Mouse (Mus musculus): ENCODE data around the gene Slc50a1. TPM values are rescaled to one million over a fixed set of nuclear protein-coding genes. Genes with fewer than 3 reads are reported as not detected.
A peak's percentile ranks its signal among the peaks of the same experiment; 100 is the strongest.

The Slc50a1 gene
- 58.5 and 60.2 TPM in 2 replicates for polyA plus RNA-seq (2014; fragmentation: Nextera tagmentation; extraction: Ambion mirVana)

DNA sequence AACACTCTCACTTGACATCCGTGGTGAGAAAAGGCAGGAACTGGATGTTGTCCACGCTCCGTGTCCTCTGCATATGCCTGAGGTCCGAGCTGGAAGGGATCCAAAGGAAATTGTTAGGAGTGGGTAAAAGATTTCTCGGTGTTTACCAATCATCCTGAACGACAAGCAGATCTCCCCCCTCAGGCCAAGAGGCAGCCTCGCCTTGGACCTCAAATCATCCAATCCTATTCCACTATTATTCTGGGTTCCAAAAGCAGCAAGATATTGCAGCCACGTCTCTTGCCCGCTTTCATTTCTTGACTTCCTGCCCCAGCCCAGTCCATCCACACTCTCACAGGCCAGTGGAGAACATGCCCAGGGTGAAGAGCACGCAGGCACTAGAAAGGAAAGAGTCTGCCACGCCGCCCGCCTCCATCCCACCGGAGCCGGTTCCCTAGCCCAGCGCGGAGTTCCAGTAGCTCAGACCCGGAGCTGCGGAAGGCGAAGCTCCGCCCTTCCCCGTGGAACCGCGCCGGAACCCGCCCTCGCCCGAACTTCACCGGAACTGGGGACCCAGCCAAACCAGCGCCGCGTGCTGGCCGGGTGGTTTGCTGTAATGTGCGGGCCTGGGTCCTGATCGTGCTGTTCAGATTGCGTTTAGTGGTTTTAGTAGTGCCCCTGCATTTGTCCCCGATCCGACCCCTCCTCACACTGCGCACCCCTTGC is at the start of gene Slc50a1:
TSS of gene Slc50a1 (minus strand) at position 520 of the 705 bp plus-strand sequence.
- peaks cover 32% of the 10 kb centered on the region for H3K36me3 ChIP-seq (ENCODE audit: insufficient read depth)
- peaks cover 13% of the 10 kb centered on the region for H3K4me1 ChIP-seq (ENCODE audit: insufficient read depth)
- ATAC-seq (ENCODE audit: insufficient read depth): peak; percentile 45
- peak within 1 kb of the TSS; percentile 77 for H3K4me2 ChIP-seq
- H3K27ac ChIP-seq (ENCODE audit: low read depth): peak within 1 kb of the TSS; percentile 89
- DNase-seq: peak; percentile 87
- peak; percentile 53 for TF ChIP-seq CTCF (IDR thresholded peaks at IDR 0.05; ENCODE audit: low read depth)
- H3K9ac ChIP-seq: peak within 1 kb of the TSS; percentile 69
- H3K9me3 ChIP-seq (ENCODE audit: low read depth, low read length): no peaks in the 10 kb centered on the region
- no peaks in the 10 kb centered on the region for H3K27me3 ChIP-seq (ENCODE audit: insufficient read depth, low read length)
- WGBS: 2% methylated on average over 39 of the region's 39 CpGs
- peak within 1 kb of the TSS; percentile 55 for H3K4me3 ChIP-seq (ENCODE audit: low read depth, low read length)

DNA sequence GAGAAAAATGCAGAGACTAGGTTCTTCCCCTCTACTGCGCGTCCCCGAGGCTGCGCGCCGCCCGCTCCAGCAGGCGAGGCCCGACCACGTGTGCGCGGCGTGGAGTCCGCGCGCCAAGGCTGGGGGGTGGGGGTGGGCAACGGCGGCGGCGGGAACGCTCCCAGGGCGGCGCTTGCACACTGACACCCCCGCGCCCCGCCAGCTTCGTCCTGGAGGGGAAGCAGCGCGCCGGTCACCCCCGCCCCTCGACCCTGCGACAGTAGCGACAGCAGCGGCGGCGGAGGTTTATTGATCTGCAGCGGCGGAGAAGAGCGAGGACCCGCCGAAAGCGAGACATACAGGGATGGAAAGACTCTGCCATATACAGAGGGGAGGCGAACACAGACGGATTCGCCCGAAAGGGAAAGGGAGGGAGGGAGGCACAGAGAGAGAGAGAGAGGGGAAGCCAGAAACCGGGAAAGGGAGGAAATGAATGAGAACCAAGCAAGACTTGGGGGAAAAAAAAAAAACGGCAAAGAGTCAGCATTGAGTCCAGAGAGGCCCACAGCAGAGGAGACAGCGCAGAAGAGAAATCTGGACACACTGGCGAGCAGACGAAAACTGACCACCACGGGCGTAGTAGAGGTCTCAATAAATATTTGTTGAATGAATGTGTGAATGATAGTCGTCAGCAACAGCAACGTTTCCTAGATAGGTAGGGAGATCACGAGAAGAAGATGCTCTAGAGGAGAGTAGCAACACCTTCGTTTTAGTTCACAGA is 49.4 kb upstream of the Slc50a1 start:
- Histone ChIP-seq H3K27me3 (ENCODE audit: insufficient read depth, low read length) (peaks cover 55% of the 10 kb centered on the region), H3K4me3 (ENCODE audit: low read depth, low read length) (peak overlapping the region; percentile 61), H3K9me3 (ENCODE audit: low read depth, low read length) (no peaks in the 10 kb centered on the region), H3K36me3 (ENCODE audit: insufficient read depth) (no peaks in the 10 kb centered on the region), H3K27ac (ENCODE audit: low read depth) (no peak overlapping the region), H3K9ac (peak overlapping the region; percentile 29), H3K4me2 (peak overlapping the region; percentile 98), H3K4me1 (ENCODE audit: insufficient read depth) (peaks cover 37% of the 10 kb centered on the region)
- 1% methylated on average over 58 of the region's 58 CpGs for WGBS
- no peak for TF ChIP-seq CTCF (IDR thresholded peaks at IDR 0.05; ENCODE audit: low read depth)
- ATAC-seq (ENCODE audit: insufficient read depth) (no peak), DNase-seq (peak; percentile 54)

- no peak for DNase-seq
Measured at GRCm38 (mm10) chr3:89318971-89319590, 48.7 kb upstream of the Slc50a1 start.

DNA sequence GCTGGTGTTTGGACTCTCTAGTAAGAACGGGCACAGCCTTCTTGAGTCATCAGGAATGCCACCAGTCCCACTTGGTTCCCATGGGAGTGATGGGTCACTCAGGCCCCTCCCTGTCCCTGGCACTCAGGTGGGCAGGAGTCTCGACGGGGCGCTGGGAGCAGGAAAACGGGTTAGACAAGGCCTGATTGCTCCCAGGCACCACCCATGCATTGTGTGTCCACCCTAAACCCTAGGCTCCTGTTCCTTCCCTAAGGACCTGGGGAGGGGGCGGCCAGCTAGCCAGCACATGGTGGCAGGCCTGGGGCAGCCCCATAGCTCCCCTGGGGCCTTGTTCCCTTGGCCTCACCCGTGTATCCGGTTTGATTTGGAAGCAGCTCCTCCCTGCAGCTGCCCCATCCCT is 47.9 kb upstream of the Slc50a1 start:
- Histone ChIP-seq H3K27me3 (ENCODE audit: insufficient read depth, low read length) (peaks cover 55% of the 10 kb centered on the region), H3K9me3 (ENCODE audit: low read depth, low read length) (no peaks in the 10 kb centered on the region), H3K9ac (no peak overlapping the region), H3K4me1 (ENCODE audit: insufficient read depth) (peaks cover 37% of the 10 kb centered on the region), H3K4me3 (ENCODE audit: low read depth, low read length) (no peak overlapping the region), H3K4me2 (no peak overlapping the region), H3K27ac (ENCODE audit: low read depth) (no peak overlapping the region), H3K36me3 (ENCODE audit: insufficient read depth) (no peaks in the 10 kb centered on the region)
- ATAC-seq (ENCODE audit: insufficient read depth) (no peak), DNase-seq (no peak)
- 75% methylated on average over 8 of the region's 8 CpGs for WGBS
- TF ChIP-seq CTCF (IDR thresholded peaks at IDR 0.05; ENCODE audit: low read depth): no peak

More at GRCm38 (mm10) chr3:89318971-89319590, 48.7 kb upstream of the Slc50a1 start:
- no peaks in the 10 kb centered on the region for H3K36me3 ChIP-seq (ENCODE audit: insufficient read depth)
- H3K9me3 ChIP-seq (ENCODE audit: low read depth, low read length): no peaks in the 10 kb centered on the region
- peaks cover 55% of the 10 kb centered on the region for H3K27me3 ChIP-seq (ENCODE audit: insufficient read depth, low read length)
- no peak overlapping the region for H3K27ac ChIP-seq (ENCODE audit: low read depth)
- ATAC-seq (ENCODE audit: insufficient read depth): no peak
- H3K4me3 ChIP-seq (ENCODE audit: low read depth, low read length): peak overlapping the region; percentile 61
- TF ChIP-seq CTCF (IDR thresholded peaks at IDR 0.05; ENCODE audit: low read depth): no peak
- 13% methylated on average over 21 of the region's 21 CpGs for WGBS
- peaks cover 37% of the 10 kb centered on the region for H3K4me1 ChIP-seq (ENCODE audit: insufficient read depth)
- peak overlapping the region; percentile 29 for H3K9ac ChIP-seq
- H3K4me2 ChIP-seq: peak overlapping the region; percentile 98

- no peak for TF ChIP-seq CTCF (IDR thresholded peaks at IDR 0.05; ENCODE audit: low read depth)
- H3K9me3 ChIP-seq (ENCODE audit: low read depth, low read length): no peaks in the 10 kb centered on the region
- H3K4me1 ChIP-seq (ENCODE audit: insufficient read depth): peaks cover 36% of the 10 kb centered on the region
- 61% methylated on average over 6 of the region's 6 CpGs for WGBS
- no peak overlapping the region for H3K27ac ChIP-seq (ENCODE audit: low read depth)
- no peaks in the 10 kb centered on the region for H3K36me3 ChIP-seq (ENCODE audit: insufficient read depth)
- ATAC-seq (ENCODE audit: insufficient read depth) (no peak), DNase-seq (no peak)
- H3K4me3 ChIP-seq (ENCODE audit: low read depth, low read length): no peak overlapping the region
- H3K27me3 ChIP-seq (ENCODE audit: insufficient read depth, low read length): peaks cover 48% of the 10 kb centered on the region
- H3K9ac ChIP-seq: no peak overlapping the region
- H3K4me2 ChIP-seq: peak overlapping the region; percentile 77; the same call in 1 of the 2 replicates
Measured at GRCm38 (mm10) chr3:89317246-89317645, 46.9 kb upstream of the Slc50a1 start.

GRCm38 (mm10) chr3:89316833-89317232 is 46.5 kb upstream of the Slc50a1 start:
- H3K4me1 ChIP-seq (ENCODE audit: insufficient read depth): peaks cover 32% of the 10 kb centered on the region
- H3K27me3 ChIP-seq (ENCODE audit: insufficient read depth, low read length): peaks cover 44% of the 10 kb centered on the region
- H3K9me3 ChIP-seq (ENCODE audit: low read depth, low read length): no peaks in the 10 kb centered on the region
- peak overlapping the region; percentile 77 for H3K4me2 ChIP-seq
- ATAC-seq (ENCODE audit: insufficient read depth) (peak; percentile 16), DNase-seq (peak; percentile 95)
- H3K36me3 ChIP-seq (ENCODE audit: insufficient read depth): no peaks in the 10 kb centered on the region
- no peak overlapping the region for H3K9ac ChIP-seq
- peak; percentile 98 for TF ChIP-seq CTCF (IDR thresholded peaks at IDR 0.05; ENCODE audit: low read depth)
- no peak overlapping the region for H3K4me3 ChIP-seq (ENCODE audit: low read depth, low read length)
- H3K27ac ChIP-seq (ENCODE audit: low read depth): no peak overlapping the region
- 2% methylated on average over 4 of the region's 4 CpGs for WGBS
